Mouse (Mus musculus) midbrain, embryonic 11.5 days (tissue): ENCODE measurements around the gene Nbr1. TPM values are rescaled to one million over a fixed set of nuclear protein-coding genes. Genes with fewer than 3 reads are reported as not detected.
"Not testable (repeated sequence)": the region's sequence is repeated elsewhere in the genome, so short reads cannot be mapped to it uniquely, and the experiment has no call there.

Experiments used
- ATAC-seq: fragments of 200-750 bp; cut with Nextera tagmentation; 2 replicates; pipeline ENCODE4 v1.8.0; 2017; ENCODE audit warnings: moderate TSS enrichment, moderate library complexity; ENCODE audit not compliant: low FRiP score
- DNase-seq: peaks from one replicate; pipeline ENCODE4 v3.0.0; 2015; ENCODE audit warnings: low spot score; ENCODE audit errors: missing footprints
- H3K27ac ChIP-seq: fragments of 300-500 bp; sonication (generic); 2 replicates; pipeline ENCODE4 v1.5.1; 2014; ENCODE audit warnings: low read depth, low read length
- H3K27me3 ChIP-seq: fragments of 300-500 bp; sonication (generic); 2 replicates; pipeline ENCODE4 v1.6.1; 2014; ENCODE audit warnings: mild to moderate bottlenecking, low read length, moderate library complexity, mixed read lengths; ENCODE audit not compliant: control insufficient read depth, insufficient read depth
- H3K36me3 ChIP-seq: fragments of 300-500 bp; sonication (generic); 2 replicates; pipeline ENCODE4 v1.6.1; 2014; ENCODE audit warnings: mild to moderate bottlenecking, low read length, moderate library complexity, mixed read lengths; ENCODE audit not compliant: control insufficient read depth, insufficient read depth
- H3K4me1 ChIP-seq: fragments of 300-500 bp; sonication (generic); 2 replicates; pipeline ENCODE4 v1.6.1; 2014; ENCODE audit warnings: low read length; ENCODE audit not compliant: control insufficient read depth, insufficient read depth
- H3K4me2 ChIP-seq: fragments of 300-500 bp; sonication (generic); 2 replicates; pipeline ENCODE4 v1.6.1; 2014; ENCODE audit warnings: mild to moderate bottlenecking, moderate library complexity
- H3K4me3 ChIP-seq: fragments of 300-500 bp; sonication (generic); 2 replicates; pipeline ENCODE4 v1.5.1; 2014; ENCODE audit warnings: low read depth, low read length
- H3K9ac ChIP-seq: fragments of 300-500 bp; sonication (generic); 2 replicates; pipeline ENCODE4 v1.6.1; 2014; ENCODE audit warnings: low read length
- H3K9me3 ChIP-seq: fragments of 300-500 bp; sonication (generic); 2 replicates; pipeline ENCODE4 v1.6.1; 2016; ENCODE audit warnings: low read length; ENCODE audit not compliant: control insufficient read depth
- WGBS: fragments of 180-500 bp; shearing (Covaris S2); extraction: QIAGEN DNeasy Blood & Tissue Kit; methylation state at CpG from one replicate; pipeline ENCODE4 v1.1.7; 2014; 5-methylcytosine and 5-hydroxymethylcytosine counted together
- polyA plus RNA-seq: library from polyadenylated mRNA; unstranded; fragments of >200 nt; fragmentation: Nextera tagmentation; extraction: Ambion mirVana; gene quantifications from 2 replicates; pipeline ENCODE4 v1.2.1, GENCODE M21; 2014

Nbr1 gene
- polyA plus RNA-seq, 1 experiment from 2014 or later, result 91.0 TPM

DNA sequence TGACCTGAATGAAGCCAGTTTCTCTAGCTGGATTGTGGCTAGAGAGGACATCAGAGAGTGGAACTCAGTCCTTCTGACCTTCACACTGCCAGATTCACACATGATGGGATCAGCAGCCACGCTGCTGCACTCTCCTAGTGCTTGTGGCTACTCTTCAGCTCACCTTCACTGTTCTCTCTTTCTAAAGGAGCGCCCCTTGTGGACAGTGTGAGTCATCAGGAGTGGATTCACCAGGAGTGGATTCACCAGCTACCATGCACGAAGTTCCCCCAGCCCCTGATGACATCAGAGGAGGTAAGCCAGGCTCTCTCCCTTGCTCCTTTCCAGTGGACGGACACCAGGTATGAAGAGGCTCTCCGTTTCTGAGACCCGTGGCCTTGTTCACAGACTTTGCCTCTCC is 24.2 kb downstream of the Nbr1 start:
- H3K27me3 ChIP-seq, result no peaks in the 10 kb centered on the region
- H3K36me3 ChIP-seq, result peaks cover 38% of the 10 kb centered on the region
- H3K4me3 ChIP-seq, result no peak overlapping the region
- no peak overlapping the region for H3K4me2 ChIP-seq
- no peak for ATAC-seq
- no peak overlapping the region for H3K9ac ChIP-seq
- DNase-seq, result peak; percentile 81
- no peak overlapping the region for H3K27ac ChIP-seq
- H3K4me1 ChIP-seq, result no peaks in the 10 kb centered on the region
- H3K9me3 ChIP-seq, result no peaks in the 10 kb centered on the region
- 72% methylated on average over 6 of the region's 6 CpGs for WGBS

DNA sequence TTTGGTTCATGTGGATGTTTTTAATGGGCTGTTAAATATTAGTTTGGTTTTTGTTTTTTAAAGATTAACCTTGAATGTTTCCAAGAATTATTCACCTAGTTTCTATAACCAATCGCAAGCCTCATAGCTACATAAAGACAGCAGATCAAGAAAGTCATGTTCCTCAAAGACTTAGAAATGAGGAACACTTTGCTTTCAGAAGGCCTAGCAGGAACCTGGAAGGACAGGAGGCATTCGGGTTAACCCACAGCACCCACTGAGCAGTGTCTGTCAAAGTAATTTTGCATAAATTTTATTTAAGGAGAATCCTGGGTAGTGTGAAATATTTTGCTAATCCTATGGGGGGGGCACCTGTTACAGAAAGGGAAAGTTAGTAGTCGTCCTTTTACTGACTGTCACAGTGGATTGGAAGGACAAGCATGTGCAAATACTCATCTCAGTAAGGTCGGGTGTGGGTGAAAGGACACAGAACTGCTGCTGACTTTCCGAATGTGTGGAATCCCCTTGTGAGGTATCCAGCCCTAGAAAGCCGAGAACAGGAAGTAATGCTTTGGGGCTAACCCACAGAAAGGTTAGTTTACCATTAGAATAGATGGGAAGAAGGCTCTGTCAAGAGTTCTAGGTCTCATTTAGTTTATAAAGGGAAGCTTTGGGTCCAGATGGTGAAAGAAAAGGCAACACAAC is 29.3 kb downstream of the Nbr1 start:
- no peak overlapping the region for H3K9ac ChIP-seq
- H3K36me3 ChIP-seq, result peaks cover 17% of the 10 kb centered on the region
- H3K27me3 ChIP-seq, result no peaks in the 10 kb centered on the region
- no peak overlapping the region for H3K4me3 ChIP-seq
- H3K9me3 ChIP-seq, result no peaks in the 10 kb centered on the region
- no peak overlapping the region for H3K4me2 ChIP-seq
- no peak overlapping the region for H3K27ac ChIP-seq
- H3K4me1 ChIP-seq, result peaks cover 8% of the 10 kb centered on the region; the same call in 1 of the 2 replicates
- no peak for DNase-seq
- ATAC-seq, result no peak
- 71% methylated on average over 6 of the region's 6 CpGs for WGBS

DNA sequence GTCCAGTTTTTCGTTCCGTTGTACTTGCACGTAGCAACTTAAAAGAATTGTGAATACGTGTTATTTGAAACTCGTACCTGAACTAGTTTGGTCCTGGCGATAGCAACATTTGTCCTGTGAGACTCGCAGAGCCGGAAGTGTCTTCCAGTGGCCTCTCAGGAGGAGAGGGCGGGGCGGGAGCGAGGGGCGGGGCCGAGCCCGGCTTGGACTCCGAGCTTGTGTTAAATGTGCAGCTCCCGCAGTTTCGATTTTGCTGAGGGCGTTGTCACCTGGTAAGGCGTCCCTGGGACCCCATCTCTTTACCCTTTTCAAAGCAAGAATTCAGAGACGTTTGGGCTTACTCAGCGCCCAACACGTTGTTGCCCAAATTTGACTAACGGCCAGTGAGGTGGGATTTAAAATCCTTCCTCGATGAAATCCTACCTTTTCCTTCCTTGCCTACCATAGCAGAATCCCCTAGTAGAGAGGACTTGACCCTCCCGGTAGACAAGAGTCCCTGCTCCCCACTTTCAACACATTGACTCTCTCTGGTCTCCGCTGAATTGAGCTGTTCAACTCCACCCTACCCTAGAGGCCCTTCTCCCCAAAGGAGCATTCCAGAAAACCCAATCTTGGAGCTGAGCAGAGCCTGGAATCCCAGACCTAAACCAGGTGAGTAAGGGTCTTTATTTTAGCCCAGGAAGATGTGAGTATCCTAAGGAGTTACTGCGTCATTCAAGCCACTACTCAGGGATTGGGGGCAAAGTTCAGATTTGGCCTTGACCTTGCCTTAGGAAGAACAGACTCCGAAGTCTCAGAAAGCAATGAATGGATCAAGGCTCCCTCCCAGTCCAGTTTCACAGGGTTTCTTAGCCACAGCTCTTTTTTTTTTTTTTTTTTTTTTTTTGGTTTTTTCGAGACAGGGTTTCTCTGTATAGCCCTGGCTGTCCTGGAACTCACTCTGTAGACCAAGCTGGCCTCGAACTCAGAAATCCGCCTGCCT is 30.4 kb downstream of the Nbr1 start, which contains the start of gene Tmem106a:
Gene Tmem106a (plus strand): TSS at position 189 of the 982 bp plus-strand sequence.
- ATAC-seq (no peak), DNase-seq (peak; percentile 96)
- peaks cover 9% of the 10 kb centered on the region for H3K36me3 ChIP-seq
- no peaks in the 10 kb centered on the region for H3K9me3 ChIP-seq
- 19% methylated on average over 29 of the region's 31 CpGs for WGBS
- peak within 1 kb of the TSS; percentile 22 for H3K4me3 ChIP-seq
- no peaks in the 10 kb centered on the region for H3K27me3 ChIP-seq
- peak within 1 kb of the TSS; percentile 43 for H3K9ac ChIP-seq
- H3K27ac ChIP-seq, result no peak within 1 kb of the TSS
- H3K4me2 ChIP-seq, result peak within 1 kb of the TSS; percentile 41
- H3K4me1 ChIP-seq, result peaks cover 8% of the 10 kb centered on the region; the same call in 1 of the 2 replicates

DNA sequence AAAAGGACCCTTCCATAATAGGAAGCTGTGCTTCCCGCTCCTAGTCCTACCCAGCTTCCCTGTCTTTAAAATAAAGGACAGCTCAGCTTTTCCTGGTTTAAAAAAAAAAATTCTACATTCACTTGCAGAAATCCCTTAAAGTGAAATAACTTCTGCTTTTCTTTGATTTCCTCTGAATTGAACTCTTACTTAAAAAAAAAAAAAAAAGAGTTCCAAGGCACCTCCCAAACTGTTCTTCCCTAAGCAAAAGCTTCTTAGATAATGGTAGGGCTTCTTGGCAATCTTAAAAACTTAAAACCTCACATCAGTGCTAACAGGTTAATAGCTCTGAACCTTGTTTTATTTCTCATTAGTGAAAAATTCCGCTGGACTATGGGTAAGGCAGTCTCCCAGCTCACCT is 31.3 kb downstream of the Nbr1 start:
- Histone ChIP-seq H3K4me2 (no peak overlapping the region), H3K4me3 (no peak overlapping the region), H3K27ac (no peak overlapping the region), H3K36me3 (peaks cover 5% of the 10 kb centered on the region), H3K4me1 (peaks cover 8% of the 10 kb centered on the region; the same call in 1 of the 2 replicates), H3K9me3 (no peaks in the 10 kb centered on the region), H3K9ac (no peak overlapping the region), H3K27me3 (no peaks in the 10 kb centered on the region)
- ATAC-seq (no peak), DNase-seq (no peak)
- 85% methylated on average over 2 of the region's 2 CpGs for WGBS

DNA sequence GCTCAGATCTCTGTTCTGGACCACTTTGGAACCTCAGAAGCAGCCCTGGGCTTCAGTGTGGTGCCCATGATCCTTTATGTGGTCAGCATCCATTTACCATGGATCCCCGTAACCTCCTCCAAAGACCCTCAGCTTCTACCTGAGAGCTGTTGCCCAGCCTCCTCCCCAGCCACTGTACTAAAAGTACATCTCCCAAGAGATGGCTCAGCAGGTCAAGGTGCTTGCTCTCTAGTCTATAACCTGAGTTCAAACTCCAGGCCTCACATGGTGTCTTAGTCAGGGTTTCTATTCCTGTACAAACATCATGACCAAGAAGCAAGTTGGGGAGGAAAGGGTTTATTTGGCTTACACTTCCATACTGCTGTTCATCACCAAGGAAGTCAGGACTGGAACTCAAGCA is 33.1 kb downstream of the Nbr1 start:
- not testable (repeated sequence) for H3K27me3 ChIP-seq, H3K27ac ChIP-seq, H3K9me3 ChIP-seq, H3K36me3 ChIP-seq, ATAC-seq, DNase-seq, H3K4me1 ChIP-seq, H3K9ac ChIP-seq, H3K4me2 ChIP-seq, H3K4me3 ChIP-seq
- 100% methylated on average over 1 of the region's 1 CpGs for WGBS

DNA sequence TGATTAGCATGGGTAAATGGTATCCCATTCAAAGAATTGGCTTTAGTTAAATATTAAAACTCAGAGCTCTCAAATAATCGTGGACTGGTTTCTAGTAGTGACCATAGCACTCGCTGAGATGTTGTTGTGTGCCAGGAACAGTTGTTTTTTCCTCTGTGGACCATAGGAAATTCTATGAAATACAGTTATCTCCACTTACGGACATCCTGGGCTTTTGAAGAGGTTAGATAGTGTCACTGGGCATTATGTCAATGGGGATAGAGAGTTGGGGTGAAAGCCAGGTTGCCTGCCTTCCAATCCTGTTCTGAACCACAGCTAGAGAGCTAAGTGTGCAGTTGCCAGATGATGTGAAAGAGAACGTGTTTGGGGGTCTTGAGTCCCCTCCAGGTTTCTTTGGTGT is 33.9 kb downstream of the Nbr1 start:
- H3K27me3 ChIP-seq, result no peaks in the 10 kb centered on the region
- no peak overlapping the region for H3K4me3 ChIP-seq
- peaks cover under 1% of the 10 kb centered on the region; the same call in 1 of the 2 replicates for H3K36me3 ChIP-seq
- peaks cover 8% of the 10 kb centered on the region; the same call in 1 of the 2 replicates for H3K4me1 ChIP-seq
- no peaks in the 10 kb centered on the region for H3K9me3 ChIP-seq
- no peak overlapping the region for H3K27ac ChIP-seq
- 84% methylated on average over 4 of the region's 4 CpGs for WGBS
- H3K4me2 ChIP-seq, result no peak overlapping the region
- DNase-seq, result no peak
- no peak overlapping the region for H3K9ac ChIP-seq
- no peak for ATAC-seq

DNA sequence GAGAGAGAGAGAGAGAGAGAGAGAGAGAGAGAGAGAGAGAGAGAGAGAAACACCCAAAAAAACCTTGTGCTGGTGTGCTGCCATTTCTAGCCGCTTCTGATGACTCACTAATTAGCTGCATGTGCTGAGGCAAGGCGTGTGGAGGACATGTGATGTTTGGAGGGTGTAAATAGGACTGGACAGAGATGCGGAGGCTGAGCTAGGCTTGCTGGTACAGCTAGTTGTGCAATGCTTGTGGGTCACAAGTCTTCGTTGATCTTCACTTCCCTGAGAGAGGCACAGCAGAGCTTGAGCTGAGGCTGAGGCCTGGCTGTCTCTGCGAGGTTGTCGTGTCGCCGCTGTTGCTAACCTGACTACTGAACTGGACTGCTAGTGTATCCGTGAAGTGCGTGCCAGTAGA is 35.7 kb downstream of the Nbr1 start:
- no peak for ATAC-seq

DNA sequence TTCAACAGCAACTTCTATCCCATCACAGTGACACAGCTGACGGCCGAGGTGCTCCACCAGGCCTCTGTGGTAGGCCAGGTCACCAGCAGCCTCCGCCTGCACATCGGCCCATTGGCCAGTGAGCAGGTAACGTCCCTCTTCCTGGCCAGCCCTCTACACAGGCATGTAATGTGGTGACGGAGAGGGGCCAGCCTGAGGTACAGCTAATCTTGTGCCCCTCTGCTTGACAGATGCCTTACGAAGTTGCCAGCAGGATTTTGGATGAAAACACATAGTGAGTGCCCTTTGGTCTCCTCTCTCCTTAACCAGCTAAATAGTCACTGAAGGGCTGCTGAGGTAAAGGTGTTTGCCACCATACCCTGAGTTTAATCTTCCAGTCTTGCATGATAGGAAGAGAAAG is 36.9 kb downstream of the Nbr1 start:
- ATAC-seq (no peak), DNase-seq (no peak)
- Histone ChIP-seq H3K9ac (no peak overlapping the region), H3K4me2 (no peak overlapping the region), H3K4me1 (no peaks in the 10 kb centered on the region), H3K4me3 (no peak overlapping the region), H3K27me3 (no peaks in the 10 kb centered on the region), H3K27ac (no peak overlapping the region), H3K36me3 (no peaks in the 10 kb centered on the region), H3K9me3 (no peaks in the 10 kb centered on the region)
- 91% methylated on average over 7 of the region's 7 CpGs for WGBS

More for the DNA sequence above, 35.7 kb downstream of the Nbr1 start:
- Histone ChIP-seq H3K9ac (no peak overlapping the region), H3K4me2 (no peak overlapping the region), H3K27me3 (no peaks in the 10 kb centered on the region), H3K4me1 (no peaks in the 10 kb centered on the region), H3K27ac (no peak overlapping the region), H3K36me3 (no peaks in the 10 kb centered on the region), H3K4me3 (no peak overlapping the region), H3K9me3 (no peaks in the 10 kb centered on the region)
- WGBS, result 88% methylated on average over 10 of the region's 10 CpGs
- no peak for DNase-seq

DNA sequence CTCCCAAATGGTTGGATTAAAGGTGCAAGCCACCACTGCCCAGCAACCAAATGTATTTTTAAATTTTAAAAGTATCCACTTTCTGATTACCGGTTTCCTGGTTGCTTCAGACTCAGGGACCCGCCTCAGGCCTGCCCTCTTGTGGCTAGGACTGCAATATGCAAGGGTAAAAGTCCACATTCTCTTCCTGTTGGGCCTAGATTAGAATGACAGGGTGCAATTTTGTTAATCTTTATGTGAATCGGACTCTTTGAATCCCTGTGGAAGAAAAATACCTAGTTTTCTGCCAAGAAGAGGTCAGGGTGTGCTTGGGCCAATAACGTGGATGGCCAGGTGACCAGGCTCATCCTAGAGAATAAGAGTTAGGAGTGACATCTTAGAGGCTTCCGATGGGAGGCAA is 37.5 kb downstream of the Nbr1 start:
- 33% methylated on average over 5 of the region's 5 CpGs for WGBS

More for the DNA sequence above, 37.5 kb downstream of the Nbr1 start:
- Histone ChIP-seq H3K4me2 (no peak overlapping the region), H3K4me1 (no peaks in the 10 kb centered on the region), H3K27me3 (no peaks in the 10 kb centered on the region), H3K9ac (no peak overlapping the region), H3K36me3 (no peaks in the 10 kb centered on the region), H3K4me3 (no peak overlapping the region), H3K27ac (no peak overlapping the region), H3K9me3 (no peaks in the 10 kb centered on the region)
- ATAC-seq (no peak), DNase-seq (peak; percentile 95)
